Mouse (Mus musculus): ENCODE results near the gene Cdk20. TPM values are rescaled to one million over a fixed set of nuclear protein-coding genes. Genes with fewer than 3 reads are reported as not detected.

The Cdk20 gene
- polyA plus RNA-seq, 1 experiment: 11.6 TPM

DNA sequence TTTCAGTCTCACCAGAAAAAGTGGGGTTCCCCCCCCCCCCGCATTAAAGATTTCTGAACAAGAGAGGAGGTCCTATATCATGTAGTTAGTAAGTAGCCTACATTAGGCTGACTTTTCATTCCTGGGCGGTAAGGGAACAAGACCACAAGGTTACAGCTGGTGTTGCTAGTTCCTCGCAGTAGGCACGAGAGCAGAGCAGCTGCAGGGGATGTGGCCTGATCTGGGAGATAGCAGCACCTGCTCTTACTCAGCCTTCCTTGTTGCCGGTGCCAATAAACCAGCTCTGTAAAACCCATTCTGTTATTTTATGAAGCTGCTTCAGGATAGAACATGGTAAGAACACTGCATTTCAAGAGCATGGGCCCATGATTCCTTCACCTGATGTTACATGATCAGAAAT is 21.5 kb upstream of the Cdk20 start:
- DNase-seq (ENCODE audit: low read depth in 1 of 2, low spot score in 2 of 2): no peak
- 16% methylated on average over 5 of the region's 5 CpGs for WGBS
- H3K27me3 ChIP-seq (ENCODE audit: control insufficient read depth, insufficient read depth, low read length): no peaks in the 10 kb centered on the region
- H3K4me3 ChIP-seq (ENCODE audit: extremely low read depth, insufficient read depth, insufficient read length): no peak overlapping the region
- no peaks in the 10 kb centered on the region for H3K36me3 ChIP-seq (ENCODE audit: control insufficient read depth, insufficient read depth, low read length)
- TF ChIP-seq CTCF (IDR thresholded peaks at IDR 0.05; ENCODE audit: extremely low read depth, insufficient read depth, insufficient read length, insufficient replicate concordance) (no peak), POLR2A (IDR thresholded peaks at IDR 0.05; ENCODE audit: low read depth, low read length) (no peak)
- no peaks in the 10 kb centered on the region for H3K4me1 ChIP-seq (ENCODE audit: control insufficient read depth, insufficient read depth, insufficient read length)
- no peak overlapping the region for H3K27ac ChIP-seq (ENCODE audit: insufficient read depth, low read length)

DNA sequence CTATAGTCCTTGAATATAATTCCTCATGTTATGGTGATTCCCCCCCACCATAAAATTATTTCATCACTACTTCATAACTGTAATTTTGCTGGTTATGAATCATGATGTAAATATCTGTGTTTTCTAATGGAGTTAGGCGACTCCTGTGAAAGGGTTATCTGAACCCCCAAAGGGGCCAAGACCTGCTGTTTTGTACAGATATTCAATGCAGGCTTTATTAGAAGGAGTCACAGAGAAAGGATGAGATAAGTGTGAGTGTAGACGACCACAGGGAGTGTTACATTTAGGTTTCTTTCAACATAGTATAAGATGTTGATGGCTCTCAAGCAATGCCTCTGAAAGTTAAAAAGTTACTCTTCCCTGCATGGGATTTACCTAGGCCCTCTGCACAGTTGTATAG is 20.8 kb upstream of the Cdk20 start:
- TF ChIP-seq POLR2A (IDR thresholded peaks at IDR 0.05; ENCODE audit: low read depth, low read length) (no peak), CTCF (IDR thresholded peaks at IDR 0.05; ENCODE audit: extremely low read depth, insufficient read depth, insufficient read length, insufficient replicate concordance) (no peak)
- H3K4me3 ChIP-seq (ENCODE audit: extremely low read depth, insufficient read depth, insufficient read length): no peak overlapping the region
- H3K4me1 ChIP-seq (ENCODE audit: control insufficient read depth, insufficient read depth, insufficient read length): no peaks in the 10 kb centered on the region
- WGBS: 72% methylated on average over 2 of the region's 2 CpGs
- DNase-seq (ENCODE audit: low read depth in 1 of 2, low spot score in 2 of 2): no peak
- no peaks in the 10 kb centered on the region for H3K27me3 ChIP-seq (ENCODE audit: control insufficient read depth, insufficient read depth, low read length)
- no peak overlapping the region for H3K27ac ChIP-seq (ENCODE audit: insufficient read depth, low read length)
- H3K36me3 ChIP-seq (ENCODE audit: control insufficient read depth, insufficient read depth, low read length): no peaks in the 10 kb centered on the region

DNA sequence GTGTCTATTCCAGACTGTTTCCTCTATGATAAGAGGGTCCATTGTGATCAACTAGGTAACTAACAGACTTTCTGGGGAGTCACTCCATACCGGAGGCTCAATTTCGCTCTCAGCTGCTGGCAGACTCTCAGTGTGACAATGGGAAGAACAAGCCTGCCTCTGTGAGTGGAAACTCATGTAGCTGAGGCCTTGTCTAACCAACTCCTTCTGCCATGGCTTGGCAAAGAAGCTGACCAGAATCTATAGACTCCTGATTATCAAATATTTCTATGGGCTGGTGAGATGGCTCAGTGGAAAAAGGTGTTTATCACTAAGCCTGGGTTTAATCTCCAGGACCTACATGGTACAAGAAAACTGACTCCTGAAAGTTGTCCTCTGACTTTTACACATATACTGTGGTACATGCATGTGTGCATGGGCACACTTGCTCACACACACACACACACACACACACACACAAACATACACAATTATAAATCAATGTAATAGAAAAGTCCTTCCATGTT is 19.3 kb upstream of the Cdk20 start:
- TF ChIP-seq CTCF (IDR thresholded peaks at IDR 0.05; ENCODE audit: extremely low read depth, insufficient read depth, insufficient read length, insufficient replicate concordance): no peak
- TF ChIP-seq POLR2A (IDR thresholded peaks at IDR 0.05; ENCODE audit: low read depth, low read length): no peak
- DNase-seq (ENCODE audit: low read depth in 1 of 2, low spot score in 2 of 2): no peak
- no peaks in the 10 kb centered on the region for H3K4me1 ChIP-seq (ENCODE audit: control insufficient read depth, insufficient read depth, insufficient read length)
- no peak overlapping the region for H3K4me3 ChIP-seq (ENCODE audit: extremely low read depth, insufficient read depth, insufficient read length)
- no peaks in the 10 kb centered on the region for H3K27me3 ChIP-seq (ENCODE audit: control insufficient read depth, insufficient read depth, low read length)
- H3K27ac ChIP-seq (ENCODE audit: insufficient read depth, low read length): no peak overlapping the region
- no peaks in the 10 kb centered on the region for H3K36me3 ChIP-seq (ENCODE audit: control insufficient read depth, insufficient read depth, low read length)
- 82% methylated on average over 2 of the region's 2 CpGs for WGBS

DNA sequence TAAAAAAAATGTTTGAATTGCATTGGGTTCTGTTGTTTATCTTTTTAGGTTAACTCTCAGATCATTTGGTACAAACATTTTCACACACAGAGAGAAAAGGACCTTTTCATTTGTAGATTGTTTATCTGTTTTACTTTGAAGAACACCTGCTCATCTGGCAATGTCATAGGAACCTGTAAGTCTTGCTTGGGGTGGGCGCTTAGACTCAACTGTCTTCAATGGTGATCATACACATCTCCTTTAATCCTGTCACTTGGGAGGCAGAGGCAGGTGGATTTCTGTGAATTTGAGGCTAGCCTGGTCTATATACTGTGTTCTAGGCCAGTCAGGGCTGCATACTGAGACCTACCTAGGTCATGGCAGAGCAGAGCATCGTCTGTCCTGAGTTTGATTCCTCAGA is 16.5 kb upstream of the Cdk20 start:
- no peaks in the 10 kb centered on the region for H3K36me3 ChIP-seq (ENCODE audit: control insufficient read depth, insufficient read depth, low read length)
- no peak overlapping the region for H3K4me3 ChIP-seq (ENCODE audit: extremely low read depth, insufficient read depth, insufficient read length)
- no peak for DNase-seq (ENCODE audit: low read depth in 1 of 2, low spot score in 2 of 2)
- TF ChIP-seq CTCF (IDR thresholded peaks at IDR 0.05; ENCODE audit: extremely low read depth, insufficient read depth, insufficient read length, insufficient replicate concordance): no peak
- no peak for TF ChIP-seq POLR2A (IDR thresholded peaks at IDR 0.05; ENCODE audit: low read depth, low read length)
- no peaks in the 10 kb centered on the region for H3K27me3 ChIP-seq (ENCODE audit: control insufficient read depth, insufficient read depth, low read length)
- H3K4me1 ChIP-seq (ENCODE audit: control insufficient read depth, insufficient read depth, insufficient read length): no peaks in the 10 kb centered on the region
- H3K27ac ChIP-seq (ENCODE audit: insufficient read depth, low read length): no peak overlapping the region
- 85% methylated on average over 2 of the region's 2 CpGs for WGBS

DNA sequence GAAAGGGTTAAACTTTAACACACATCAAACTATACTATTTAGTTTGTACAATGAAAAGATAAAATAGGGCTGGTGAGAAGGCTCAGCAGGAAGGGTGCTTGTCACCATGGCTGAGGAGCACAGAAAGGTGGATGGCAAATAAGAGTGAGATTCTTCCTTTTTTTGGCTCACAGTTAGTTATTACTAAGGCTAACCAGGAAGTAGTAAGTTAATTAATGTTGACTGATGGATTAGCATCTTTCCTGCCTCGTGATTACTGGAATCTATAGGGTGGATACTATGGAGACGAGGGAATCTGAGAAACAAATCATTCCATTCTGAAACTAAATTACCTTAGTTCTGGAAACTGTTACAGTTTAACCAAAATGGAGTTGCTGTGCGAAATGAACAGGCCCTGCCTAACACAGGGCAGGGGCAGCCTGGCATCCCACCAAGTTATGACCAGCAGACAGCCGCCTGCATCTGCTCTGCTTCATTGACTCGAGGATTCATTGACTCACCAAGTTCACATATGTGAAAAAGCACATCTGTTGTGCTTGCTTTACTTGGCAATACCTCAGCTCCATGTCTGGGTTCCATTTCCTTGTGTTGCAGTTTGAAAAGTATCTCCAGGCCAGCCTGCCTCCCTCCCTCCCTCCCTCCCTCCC is 15.0 kb upstream of the Cdk20 start:
- TF ChIP-seq CTCF (IDR thresholded peaks at IDR 0.05; ENCODE audit: extremely low read depth, insufficient read depth, insufficient read length, insufficient replicate concordance) (no peak), POLR2A (IDR thresholded peaks at IDR 0.05; ENCODE audit: low read depth, low read length) (no peak)
- H3K4me1 ChIP-seq (ENCODE audit: control insufficient read depth, insufficient read depth, insufficient read length): no peaks in the 10 kb centered on the region
- H3K27ac ChIP-seq (ENCODE audit: insufficient read depth, low read length): no peak overlapping the region
- DNase-seq (ENCODE audit: low read depth in 1 of 2, low spot score in 2 of 2): no peak
- H3K4me3 ChIP-seq (ENCODE audit: extremely low read depth, insufficient read depth, insufficient read length): no peak overlapping the region
- 81% methylated on average over 5 of the region's 5 CpGs for WGBS
- H3K27me3 ChIP-seq (ENCODE audit: control insufficient read depth, insufficient read depth, low read length): no peaks in the 10 kb centered on the region
- H3K36me3 ChIP-seq (ENCODE audit: control insufficient read depth, insufficient read depth, low read length): no peaks in the 10 kb centered on the region

DNA sequence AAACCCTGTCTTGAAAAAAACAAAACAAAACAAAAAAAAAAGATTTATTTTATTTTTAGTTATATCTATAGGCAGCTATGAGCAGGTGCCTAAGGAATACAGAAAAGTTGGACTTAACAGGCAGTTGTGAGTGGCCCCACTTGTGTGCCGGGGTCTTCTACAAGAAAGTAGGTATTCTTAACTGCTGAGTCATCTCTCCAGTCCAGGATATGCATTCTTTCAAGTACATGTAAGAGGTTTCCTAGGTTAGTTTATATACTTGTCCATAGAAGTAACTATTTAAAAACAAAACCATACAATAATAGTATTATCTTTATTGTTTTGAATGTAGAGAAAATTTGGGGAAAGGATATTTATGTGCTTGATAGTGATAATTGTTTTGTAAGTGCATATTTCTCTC is 11.3 kb upstream of the Cdk20 start:
- no peaks in the 10 kb centered on the region for H3K36me3 ChIP-seq (ENCODE audit: control insufficient read depth, insufficient read depth, low read length)
- no peak overlapping the region for H3K4me3 ChIP-seq (ENCODE audit: extremely low read depth, insufficient read depth, insufficient read length)
- TF ChIP-seq POLR2A (IDR thresholded peaks at IDR 0.05; ENCODE audit: low read depth, low read length) (no peak), CTCF (IDR thresholded peaks at IDR 0.05; ENCODE audit: extremely low read depth, insufficient read depth, insufficient read length, insufficient replicate concordance) (no peak)
- H3K27ac ChIP-seq (ENCODE audit: insufficient read depth, low read length): no peak overlapping the region
- no peak for DNase-seq (ENCODE audit: low read depth in 1 of 2, low spot score in 2 of 2)
- H3K27me3 ChIP-seq (ENCODE audit: control insufficient read depth, insufficient read depth, low read length): no peaks in the 10 kb centered on the region
- no peaks in the 10 kb centered on the region for H3K4me1 ChIP-seq (ENCODE audit: control insufficient read depth, insufficient read depth, insufficient read length)
- WGBS: 60% methylated on average over 1 of the region's 1 CpGs

DNA sequence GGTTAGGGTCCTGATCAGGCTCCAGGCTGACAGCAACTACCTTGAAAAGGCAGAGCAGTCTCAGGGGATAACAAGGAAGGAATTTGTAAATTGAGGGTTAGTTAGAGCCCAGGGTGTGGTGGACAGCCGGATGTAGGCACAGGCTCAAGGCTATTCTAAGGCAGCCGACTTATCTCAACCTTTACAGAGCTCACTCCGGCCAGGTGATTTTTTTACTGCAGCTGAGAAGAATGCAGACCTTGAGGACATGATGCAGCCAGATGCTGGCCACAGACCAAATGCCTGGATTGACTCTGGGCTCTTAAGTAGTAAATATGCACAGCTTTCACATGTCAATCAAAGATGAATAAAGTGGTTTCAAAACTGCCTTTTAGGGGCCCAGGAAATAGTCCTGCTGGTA is 10.7 kb upstream of the Cdk20 start:
- Histone ChIP-seq H3K36me3 (ENCODE audit: control insufficient read depth, insufficient read depth, low read length) (no peaks in the 10 kb centered on the region), H3K27me3 (ENCODE audit: control insufficient read depth, insufficient read depth, low read length) (no peaks in the 10 kb centered on the region), H3K27ac (ENCODE audit: insufficient read depth, low read length) (no peak overlapping the region), H3K4me3 (ENCODE audit: extremely low read depth, insufficient read depth, insufficient read length) (no peak overlapping the region), H3K4me1 (ENCODE audit: control insufficient read depth, insufficient read depth, insufficient read length) (no peaks in the 10 kb centered on the region)
- no peak for DNase-seq (ENCODE audit: low read depth in 1 of 2, low spot score in 2 of 2)
- 79% methylated on average over 3 of the region's 3 CpGs for WGBS
- no peak for TF ChIP-seq CTCF (IDR thresholded peaks at IDR 0.05; ENCODE audit: extremely low read depth, insufficient read depth, insufficient read length, insufficient replicate concordance)
- TF ChIP-seq POLR2A (IDR thresholded peaks at IDR 0.05; ENCODE audit: low read depth, low read length): no peak

All from spleen, adult 2 months (tissue).